Mouse (Mus musculus) cerebellum, adult 2 months (tissue): ENCODE measurements around the gene Zfp467.

Experiments
- CTCF ChIP-seq: fragments of 200-500 bp; IDR thresholded peaks from 2 replicates; pipeline ENCODE4 v1.5.1; 2011; ENCODE audit warnings: low read depth, mild to moderate bottlenecking, control low read depth, low read length, moderate library complexity, borderline replicate concordance; ENCODE audit not compliant: insufficient read depth
- POLR2A ChIP-seq: fragments of 200-500 bp; IDR thresholded peaks from 2 replicates; pipeline ENCODE4 v1.6.1; 2011; ENCODE audit warnings: low read length, control low read depth, borderline replicate concordance; ENCODE audit not compliant: insufficient read depth

GRCm38 (mm10) chr6:48397336-48397735 lies 48.3 kb downstream of the Zfp467 start:
- TF ChIP-seq POLR2A: peak; percentile 32; the same call in 1 of the 2 replicates
- peak; percentile 41; the same call in 1 of the 2 replicates for TF ChIP-seq CTCF
